Mouse (Mus musculus) ZHBTc4 (cell line): ENCODE measurements around the gene Abca4.

Experiments used
- DNase-seq: peaks from one replicate; pipeline ENCODE4 v3.0.0-alpha.2; 2011; ENCODE audit warnings: low read depth, low spot score

Gene Abca4

DNA sequence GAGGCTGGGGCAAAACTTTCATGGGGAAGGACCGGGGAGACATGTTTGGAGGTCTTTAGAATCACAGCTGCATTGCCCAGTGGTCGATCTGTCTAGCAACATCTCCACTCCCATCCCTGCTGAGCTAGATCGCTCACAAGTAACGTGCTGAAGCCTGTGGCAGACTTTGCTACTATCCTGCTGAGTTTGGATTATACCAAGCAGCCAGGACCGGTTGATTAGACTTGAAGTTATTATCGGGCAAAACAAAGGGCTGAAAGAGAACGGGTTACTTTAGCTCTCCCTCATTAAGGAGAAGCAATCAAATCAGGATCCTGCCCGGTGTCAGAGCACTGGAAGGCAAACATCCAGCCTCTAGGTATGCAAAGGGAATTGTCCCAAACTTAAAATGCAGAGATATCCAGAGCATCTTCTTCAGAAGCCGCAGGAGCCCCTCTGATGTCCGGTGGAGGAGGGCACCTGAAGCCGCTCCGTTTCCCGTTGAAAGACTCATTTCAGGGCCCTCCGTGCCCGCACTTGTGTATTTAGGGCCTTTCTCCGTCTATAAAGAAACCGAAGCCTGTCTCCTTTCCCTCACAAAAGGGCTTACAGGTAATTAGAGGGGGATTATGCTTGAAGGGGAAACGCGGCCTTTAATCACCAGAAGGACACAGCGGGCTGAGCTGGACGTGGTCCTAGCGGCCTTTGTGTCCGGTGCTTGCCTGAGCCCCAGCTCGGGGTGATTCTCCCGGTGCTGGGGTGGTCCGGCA is at the start of gene Abca4:
TSS of gene Abca4 (plus strand) at position 645 of the 749 bp plus-strand sequence.
- DNase-seq: no peak

DNA sequence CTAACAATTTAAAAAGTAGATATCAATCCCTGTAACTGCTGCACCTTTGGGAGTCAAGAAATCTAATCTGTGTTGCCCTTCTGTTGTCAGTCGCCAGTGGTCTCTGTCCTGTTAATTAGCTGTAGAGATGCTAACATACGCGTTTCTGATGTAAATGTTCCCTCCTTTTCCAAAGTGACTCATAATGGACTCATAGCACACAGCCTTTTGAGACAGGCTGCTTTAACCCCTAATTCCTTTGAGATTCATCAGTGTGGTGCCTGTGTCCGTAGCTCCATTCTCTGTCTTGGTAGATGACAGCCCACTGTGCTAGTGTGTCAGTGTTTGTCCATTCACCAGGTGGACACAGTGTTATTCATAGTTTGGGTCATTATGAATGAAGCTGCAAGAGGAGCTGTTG is 49.1 kb upstream of the Abca4 start:
- DNase-seq: peak; percentile 30

DNA sequence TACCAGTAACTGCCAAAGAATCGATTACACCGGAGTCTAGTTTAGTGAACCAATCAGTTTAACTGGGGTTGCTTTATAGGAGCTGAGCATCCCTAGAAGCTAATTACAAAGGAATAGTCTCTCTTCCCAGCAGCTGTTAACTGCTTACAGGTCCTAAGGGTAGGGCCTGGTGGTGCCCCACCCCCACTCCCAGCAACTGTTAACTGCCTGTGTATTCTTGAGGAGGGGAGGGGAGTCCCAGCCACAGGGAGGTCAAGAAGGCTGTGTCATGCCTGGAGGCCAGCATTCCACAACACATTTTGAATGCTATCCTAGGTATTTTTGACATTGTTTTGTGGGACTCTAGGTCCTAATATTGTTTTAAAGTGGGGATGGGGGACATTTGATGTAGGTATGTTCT is 44.3 kb upstream of the Abca4 start:
- peak; percentile 86 for DNase-seq

DNA sequence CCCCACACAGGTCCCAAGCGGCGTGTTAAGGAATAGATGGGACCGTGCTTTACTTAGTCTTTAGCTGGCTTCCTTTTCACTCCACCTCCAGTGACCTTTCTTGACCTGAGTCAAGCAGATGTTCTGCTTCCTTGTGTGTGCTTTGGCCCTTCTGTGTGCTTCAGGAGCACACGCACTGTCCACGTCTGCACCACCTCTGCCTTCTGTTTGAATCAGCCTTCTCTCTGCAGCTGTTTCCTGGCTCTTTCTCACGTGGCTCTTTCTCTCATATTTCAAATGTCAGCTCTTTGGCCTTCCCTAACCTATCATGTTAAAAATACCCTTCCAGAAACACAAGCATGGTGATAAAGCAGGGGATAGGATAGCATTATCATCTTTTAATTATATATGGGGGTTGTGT is 42.7 kb upstream of the Abca4 start:
- DNase-seq: no peak

DNA sequence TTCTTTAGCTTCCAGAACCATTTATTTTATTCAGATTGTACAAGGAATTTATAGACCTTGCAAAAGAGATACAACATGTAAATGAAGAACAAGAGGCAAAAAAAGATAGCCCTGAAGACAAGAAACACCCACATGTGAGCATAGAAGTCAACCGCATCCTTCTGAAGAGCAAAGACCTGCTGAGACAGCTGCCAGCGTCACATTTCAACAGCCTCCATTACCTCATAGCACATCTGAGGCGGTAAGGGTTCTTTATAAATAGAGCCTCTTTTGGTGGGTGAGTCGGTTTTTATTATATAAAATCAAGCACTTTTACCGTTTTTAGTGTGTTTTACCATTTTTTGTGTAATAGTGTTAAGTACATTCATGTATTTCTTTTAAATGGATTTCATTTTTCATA is 34.4 kb upstream of the Abca4 start:
- no peak for DNase-seq

DNA sequence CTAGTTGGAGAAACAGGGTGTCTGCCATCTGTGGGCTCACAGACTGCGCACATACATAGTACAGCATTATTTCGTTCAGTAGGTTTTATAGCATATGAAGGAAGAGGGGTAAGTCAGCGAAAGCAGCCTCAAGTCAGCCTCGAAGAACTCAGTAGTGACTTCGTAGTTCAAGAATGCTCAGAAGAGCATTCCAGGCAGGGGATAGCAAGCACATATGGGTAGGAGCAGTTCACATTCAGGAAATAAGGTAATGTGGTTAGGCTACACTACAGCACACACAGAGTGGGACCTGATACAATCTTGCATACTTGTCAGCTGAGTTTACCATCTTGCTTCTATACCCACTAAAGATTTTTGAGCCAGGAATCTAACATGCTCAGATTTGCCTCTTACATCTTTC is 34.0 kb upstream of the Abca4 start:
- DNase-seq: no peak

DNA sequence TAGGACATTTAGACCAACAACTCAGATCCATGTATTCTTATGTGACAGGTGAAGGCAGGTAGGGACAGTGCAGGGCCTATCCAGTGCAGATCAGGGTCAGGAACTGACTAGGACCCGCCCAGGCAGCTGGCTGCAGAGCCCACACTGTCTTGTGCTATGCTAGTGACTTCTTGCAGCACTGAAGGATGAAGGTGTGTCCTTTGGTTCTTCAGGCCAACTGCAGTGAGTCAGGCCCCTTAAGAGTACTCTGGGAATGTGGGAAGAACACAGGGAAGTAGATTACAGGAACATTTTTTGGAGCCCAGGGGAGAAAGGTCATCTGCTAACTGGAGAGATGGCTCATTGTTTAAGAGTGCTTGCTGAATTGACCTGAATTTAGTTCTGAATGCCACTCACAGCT is 31.8 kb upstream of the Abca4 start:
- peak; percentile 52 for DNase-seq

DNA sequence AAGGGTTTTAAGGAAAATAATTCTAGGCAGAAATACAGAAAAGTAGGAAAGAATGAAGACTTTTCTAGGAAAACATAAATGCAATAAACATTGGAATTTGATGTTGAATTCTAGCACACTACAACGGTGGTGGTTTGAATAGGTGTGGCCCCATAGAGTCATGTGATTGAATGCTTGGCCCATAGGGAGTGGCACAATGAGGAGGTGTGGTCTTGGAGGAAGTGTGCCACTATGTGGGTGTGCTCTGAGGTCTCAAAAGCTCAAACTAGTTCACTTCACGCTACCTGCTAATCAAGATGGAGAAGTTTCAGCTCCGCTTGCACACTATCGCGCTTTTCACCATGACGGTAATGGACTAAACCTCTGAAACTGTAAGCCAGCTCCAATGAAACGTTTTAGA is 25.8 kb upstream of the Abca4 start:
- peak; percentile 54 for DNase-seq

DNA sequence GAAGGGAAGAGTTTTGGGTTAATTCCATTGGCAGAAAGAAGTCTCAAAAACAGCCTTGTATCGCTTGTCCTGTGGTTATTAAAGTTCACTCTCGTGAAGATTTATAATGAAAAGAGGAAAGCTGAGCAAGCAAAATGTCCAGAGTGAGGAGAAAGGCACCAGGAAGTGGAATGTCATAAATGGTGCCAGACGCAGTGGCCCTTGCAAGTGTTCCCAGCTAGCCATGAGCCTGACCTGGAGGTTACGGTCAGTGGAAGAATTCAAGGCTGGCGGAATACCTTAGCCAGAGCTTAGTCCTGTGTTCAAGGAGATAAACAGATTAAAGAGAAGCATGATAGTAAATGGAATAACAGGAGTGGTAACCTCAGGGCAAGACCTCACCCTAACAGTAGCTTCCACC is 25.1 kb upstream of the Abca4 start:
- no peak for DNase-seq

DNA sequence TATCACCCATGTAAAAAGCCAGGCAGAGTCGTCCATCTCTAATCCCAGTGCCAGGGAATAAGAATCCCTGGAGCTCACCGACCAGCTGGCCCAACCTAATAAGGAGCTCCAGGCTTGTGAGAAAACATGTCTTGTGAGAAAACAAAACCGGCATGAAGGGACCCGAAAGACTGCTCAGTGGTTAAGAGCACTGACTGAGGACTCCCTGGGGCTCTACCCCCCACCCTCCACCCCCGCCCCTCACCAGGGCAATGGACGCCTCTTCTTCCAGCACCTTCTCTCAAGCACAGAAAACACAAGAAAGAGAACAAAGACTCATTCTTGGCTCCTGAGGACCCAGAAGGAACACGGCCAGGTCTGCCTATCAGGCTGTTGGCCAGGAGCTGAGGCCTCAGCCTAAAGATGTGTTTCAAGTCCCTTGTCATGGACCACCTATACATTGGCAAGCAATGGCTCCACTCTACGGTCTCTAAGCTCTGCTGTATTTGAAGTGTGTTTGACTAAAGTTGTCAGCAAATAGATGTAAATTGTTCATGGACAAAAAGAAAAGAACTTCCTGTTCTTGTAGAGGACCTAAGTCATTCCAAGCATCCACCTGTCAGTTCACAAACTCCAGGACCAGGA is 23.1 kb upstream of the Abca4 start:
- no peak for DNase-seq

DNA sequence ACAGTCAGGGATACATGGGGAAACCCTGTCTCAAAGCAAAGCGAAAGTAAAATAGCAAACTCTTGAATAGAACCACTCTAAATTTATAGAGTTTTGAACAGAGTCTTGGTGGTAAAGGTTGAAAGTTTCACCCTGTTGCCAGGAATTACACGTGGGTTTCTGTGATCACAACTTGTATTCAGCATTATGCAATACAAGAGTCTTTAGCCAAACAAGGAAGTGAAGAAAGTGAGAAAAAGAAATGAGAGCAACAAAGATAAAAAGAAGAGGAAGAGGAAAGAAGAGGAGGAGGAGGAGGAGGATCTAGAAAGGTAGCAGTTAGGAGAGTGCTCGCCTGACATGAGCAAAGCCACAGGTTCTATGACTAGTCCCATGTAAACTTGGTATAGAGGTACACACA is 21.9 kb upstream of the Abca4 start:
- DNase-seq: no peak

DNA sequence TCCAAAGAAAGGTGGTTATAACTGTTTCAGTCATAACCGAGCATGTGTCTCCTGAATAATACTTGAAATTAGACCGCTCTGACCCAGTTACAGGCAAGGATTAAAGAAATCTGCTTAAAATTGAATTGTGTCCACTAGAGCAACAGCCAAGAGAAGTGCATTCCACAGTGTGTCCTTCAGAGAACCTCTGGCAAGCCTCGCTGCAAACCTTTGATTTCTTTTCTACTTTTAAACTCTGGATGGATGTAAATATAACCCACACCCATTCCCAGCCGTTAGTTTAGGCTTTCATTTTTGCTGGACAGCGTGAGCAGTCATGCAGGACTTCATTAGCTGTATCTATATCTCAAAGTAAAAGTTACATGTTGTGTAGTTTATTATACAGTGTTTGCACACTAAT is 17.6 kb upstream of the Abca4 start:
- DNase-seq: no peak

DNA sequence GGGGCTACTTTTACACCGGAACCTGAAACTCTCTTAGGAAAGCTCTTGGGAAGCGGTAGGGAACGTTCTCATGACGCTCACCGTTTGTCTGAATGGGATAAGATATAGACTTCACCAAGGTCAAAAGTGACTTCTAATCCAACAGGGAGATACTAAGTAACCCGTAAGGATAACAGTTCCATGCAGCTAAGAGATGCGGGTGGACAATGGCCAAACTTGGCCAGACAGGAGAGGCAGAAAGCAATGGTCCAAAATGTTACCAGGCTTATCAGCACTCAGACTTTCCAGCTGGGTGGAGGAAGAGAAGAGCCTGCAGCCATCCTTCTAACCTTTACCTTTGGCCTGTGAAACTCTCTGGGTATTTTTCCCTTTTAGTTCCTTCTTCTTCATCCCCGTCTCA is 16.5 kb upstream of the Abca4 start:
- no peak for DNase-seq

DNA sequence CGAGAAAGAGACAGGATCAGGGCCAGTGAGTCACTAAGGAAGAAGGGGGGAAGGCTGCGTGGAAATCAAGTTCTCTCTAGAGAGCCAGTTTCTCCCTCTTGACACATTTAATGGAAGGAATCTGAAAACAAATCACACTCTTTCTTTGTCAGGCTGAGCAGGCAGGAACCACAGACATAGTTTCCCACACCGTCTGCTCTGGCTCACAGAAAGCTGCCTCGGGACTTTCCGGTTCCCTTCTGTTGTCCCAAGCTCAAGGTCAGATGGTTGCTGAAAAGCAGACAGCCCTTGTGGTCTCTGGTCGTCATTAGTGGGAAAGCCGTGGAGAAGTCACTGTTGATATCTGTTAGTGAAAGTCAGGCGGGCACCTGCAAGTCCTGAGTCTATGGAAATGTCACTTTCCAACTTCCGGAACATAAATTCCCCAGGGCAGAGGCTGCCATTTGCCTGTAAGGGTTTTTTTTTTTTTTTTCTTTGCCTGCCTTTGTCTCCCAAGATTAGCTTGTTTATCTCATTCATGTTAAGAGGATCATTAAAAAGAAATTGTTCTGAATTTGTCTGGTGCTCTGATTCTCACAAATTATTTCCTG is 10.9 kb upstream of the Abca4 start:
- peak; percentile 44 for DNase-seq

DNA sequence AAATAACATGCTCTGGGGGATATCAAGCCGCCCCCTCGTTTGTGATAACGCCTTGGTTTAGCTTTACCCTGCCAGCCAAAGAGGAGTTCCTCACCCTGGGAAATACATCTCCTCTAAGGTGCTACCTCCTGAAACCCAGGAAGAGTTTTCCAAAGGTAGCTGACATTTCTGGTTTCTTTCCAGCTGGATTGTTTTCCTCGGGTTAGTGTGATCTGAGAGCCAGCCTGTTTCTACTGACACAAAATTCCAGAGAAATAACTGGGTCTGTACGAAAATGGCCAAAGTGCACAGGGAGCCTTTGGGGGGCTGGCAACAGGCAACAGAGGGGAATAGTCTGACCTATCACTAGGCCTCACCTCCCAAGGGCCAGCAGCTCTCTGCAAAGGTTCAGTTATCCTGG is 10.0 kb upstream of the Abca4 start:
- DNase-seq: no peak

DNA sequence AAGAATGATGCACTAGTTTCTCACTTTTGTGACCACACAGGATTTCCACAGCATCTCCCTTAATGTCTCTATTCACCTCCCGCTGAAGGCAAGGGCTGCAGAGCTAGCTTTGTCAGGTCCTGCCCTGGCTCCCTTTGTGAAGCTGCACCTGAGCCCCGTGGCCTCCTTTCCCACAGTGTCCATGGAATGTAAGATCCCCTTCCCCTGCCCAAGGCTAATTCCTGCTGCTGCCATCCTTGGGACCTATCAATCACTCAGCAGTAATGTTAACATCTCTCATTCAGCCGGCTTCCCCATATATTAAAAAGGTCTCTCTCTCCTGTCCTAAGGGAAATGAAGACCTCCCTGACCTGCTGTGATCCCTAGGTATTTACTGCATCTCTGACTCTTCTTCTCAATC is 9.2 kb upstream of the Abca4 start:
- no peak for DNase-seq

DNA sequence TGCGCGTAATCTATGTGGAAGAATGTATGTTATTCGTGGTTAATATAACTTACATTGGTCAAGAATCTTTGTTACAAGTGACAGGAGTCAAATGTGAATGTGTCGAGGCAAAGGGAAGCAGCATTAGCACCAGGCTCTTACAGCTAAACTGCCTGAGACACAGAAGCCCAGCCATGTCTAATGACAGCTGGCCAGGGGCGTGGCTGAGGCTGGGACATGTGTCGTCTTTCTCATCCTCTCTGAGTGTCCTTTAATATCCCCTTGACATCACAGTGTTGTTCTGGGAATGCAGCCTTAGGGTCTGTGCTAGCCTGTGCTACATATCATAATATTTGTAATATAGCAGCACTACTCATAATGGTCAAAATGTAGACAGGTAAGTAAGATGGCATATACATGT is 3.7 kb upstream of the Abca4 start:
- no peak for DNase-seq

DNA sequence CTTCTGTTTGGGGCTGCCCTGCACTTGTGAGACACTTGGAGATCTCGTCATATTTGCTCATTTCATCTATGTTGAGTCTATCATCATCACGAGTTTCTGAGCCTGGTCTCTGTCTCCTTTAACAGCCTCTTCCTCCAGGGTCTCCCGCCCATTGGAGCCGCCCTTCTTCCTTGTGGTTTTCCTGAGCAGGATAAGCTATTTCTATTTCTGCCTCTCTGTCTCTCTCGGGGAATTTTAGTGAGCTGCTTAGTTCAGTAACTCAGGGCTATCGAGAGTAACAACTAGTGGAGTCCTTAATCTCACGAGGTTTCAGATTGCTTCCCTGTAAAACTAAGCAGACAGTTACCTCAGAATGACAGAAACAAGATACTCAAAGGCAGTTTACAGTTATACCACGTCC is 1.1 kb upstream of the Abca4 start:
- DNase-seq: no peak

DNA sequence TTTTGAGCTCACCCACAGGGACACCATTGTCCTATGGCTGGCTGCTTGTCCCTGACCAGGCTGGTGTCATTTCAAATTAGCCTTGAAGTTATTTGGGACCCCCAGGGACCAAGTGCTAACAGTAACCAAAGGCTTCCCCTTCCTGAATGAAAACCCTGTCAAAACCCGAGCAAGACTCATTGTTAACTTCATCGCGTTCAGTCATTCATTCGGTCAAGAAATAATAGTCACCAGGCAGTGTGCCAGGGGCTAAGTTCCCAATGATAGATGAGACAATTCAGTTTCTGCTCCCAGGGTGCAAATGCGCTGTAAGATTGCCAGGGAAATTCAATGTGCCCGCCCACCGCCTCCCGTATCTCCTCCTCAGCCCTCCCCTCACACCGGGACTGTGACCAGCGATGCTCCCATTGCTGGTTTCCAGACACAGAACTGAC is 2.0 kb downstream of the Abca4 start:
- DNase-seq: no peak

DNA sequence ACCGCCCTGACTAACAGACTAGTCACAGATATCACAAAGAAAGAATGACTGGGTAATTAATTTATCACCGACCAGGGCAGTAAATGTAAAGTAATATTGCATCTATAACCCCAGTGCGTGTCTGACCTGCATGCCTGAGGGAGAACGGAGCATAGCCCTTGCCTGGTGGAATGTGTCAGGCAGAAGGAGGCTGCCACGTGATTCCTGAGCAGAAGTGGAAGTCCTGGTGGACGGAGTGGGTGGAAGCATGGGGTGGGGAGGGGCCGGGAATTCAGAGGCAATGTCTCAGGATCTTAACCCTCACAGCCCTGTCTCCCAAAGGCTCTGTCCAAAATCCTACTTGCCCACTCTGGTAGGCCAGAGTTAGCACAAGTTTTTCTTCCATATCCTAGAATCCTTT is 3.2 kb downstream of the Abca4 start:
- DNase-seq: peak; percentile 38

DNA sequence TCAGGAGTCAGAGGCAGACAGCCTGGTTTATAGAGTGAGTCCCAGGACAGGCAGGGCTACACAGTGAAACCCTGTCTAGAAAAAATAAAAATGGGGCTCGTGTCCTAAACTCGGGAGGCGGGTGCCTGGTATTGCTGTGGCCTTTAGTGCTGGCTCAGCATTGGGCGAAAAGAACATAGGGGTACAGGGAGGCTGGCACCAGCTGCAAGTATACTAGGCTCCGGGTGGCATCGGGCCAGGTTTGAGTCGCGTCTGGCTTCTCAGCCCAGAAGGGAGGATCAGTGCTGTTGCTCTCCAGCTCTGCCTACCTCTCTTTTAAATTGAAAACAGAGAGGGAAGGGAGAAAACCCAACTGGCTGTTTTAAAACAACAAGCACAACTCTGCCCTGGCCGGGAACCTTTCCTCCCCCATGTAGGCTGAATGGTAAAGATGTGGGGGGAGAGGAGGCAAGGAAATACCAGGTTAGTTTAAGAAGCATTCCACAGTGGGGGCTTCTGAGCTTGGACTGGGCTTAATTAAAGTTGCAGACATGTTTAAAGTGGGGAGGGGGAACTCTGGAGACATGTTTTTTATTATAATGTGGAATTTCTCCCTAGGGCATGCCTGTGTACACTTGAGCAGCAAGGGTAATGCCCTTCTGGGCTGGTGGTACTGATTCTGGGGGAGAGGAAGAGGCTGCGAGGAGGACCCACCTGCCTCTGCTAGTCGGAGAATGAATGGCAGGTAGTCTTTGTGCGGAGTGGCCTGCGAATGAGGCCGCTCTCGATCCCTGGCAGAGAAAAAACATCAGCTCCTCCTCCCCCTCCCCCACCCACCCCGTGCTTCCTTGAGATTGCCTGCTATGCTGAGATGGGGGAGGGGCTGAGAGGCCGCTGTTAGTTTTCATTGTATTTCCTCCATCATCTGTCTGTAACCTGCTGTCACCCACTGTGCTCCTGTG is 3.9 kb downstream of the Abca4 start:
- peak; percentile 64 for DNase-seq

DNA sequence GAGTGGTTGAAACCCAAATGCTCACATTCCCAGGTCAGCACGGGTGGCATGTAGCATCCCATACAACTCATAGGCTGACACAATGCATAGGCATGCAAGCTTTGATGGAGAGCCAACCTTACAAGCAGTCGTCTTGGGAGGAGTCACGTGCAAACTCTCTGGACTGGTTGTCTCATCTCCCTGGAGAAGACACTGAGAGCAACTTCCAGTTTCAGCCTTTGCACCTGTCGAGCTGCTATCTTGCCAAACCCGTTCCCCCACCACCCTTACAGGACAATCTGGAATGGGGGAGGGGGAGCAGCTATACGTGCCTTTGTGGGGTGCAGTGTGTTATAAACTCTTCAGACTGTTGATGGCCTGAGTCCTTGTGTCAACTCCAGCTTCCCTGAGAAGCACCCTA is 4.9 kb downstream of the Abca4 start:
- no peak for DNase-seq
